Mouse (Mus musculus) gastrocnemius, postnatal 25 days (tissue): ENCODE results near the gene Gm10057. TPM values are rescaled to one million over a fixed set of nuclear protein-coding genes. Genes with fewer than 3 reads are reported as not detected.
"Not testable (repeated sequence)": the region's sequence is repeated elsewhere in the genome, so short reads cannot be mapped to it uniquely, and the experiment has no call there.

Experiments used
- DNase-seq: peaks from one replicate; pipeline ENCODE4 v3.0.0; 2022
- long read RNA-seq, 2 experiments: library from polyadenylated mRNA; stranded (forward); transcript quantifications; one replicate each; pipeline ENCODE4 v2.0.0; 2021
- total RNA-seq, 2 experiments: library from RNA; stranded (reverse); gene quantifications; 1 replicate in 1 of 2; 2 replicates in 1 of 2; pipeline ENCODE4 v1.2.3; 2021

Gm10057 gene
- not detected for total RNA-seq
- long read RNA-seq, experiment 1, result 0 reads
- long read RNA-seq, experiment 2, result 0 reads

- not testable (repeated sequence) for DNase-seq
These were observed at the start of gene Gm10057 for GRCm38 (mm10) chrX:154054939-154055338. TSS of gene Gm10057 (minus strand) at chrX:154055039.

- not testable (repeated sequence) for DNase-seq
These were observed 21.1 kb downstream of the Gm10057 start, which contains the start of gene 4921511M17Rik for GRCm38 (mm10) chrX:154033727-154034126. TSS of gene 4921511M17Rik (minus strand) at chrX:154033827.

- DNase-seq, result not testable (repeated sequence)
These were observed 42.3 kb downstream of the Gm10057 start, which contains the start of gene Samt1 for GRCm38 (mm10) chrX:154012540-154012939. TSS of gene Samt1 (minus strand) at chrX:154012640.

Other genes with a start within 250 kb of the Gm10057 start
- not detected for gene Spin2c, start 222.8 kb downstream of the Gm10057 start, total RNA-seq
- not detected for gene Samt1, start 42.4 kb downstream of the Gm10057 start, total RNA-seq
- not detected for gene 4921511M17Rik, start 21.2 kb downstream of the Gm10057 start, total RNA-seq
- not detected for gene Gm15140, start 65.6 kb upstream of the Gm10057 start, total RNA-seq